Mouse (Mus musculus): Measurements from ENCODE around the gene Rgs16. TPM values are rescaled to one million over a fixed set of nuclear protein-coding genes. Genes with fewer than 3 reads are reported as not detected.

Rgs16 gene
- polyA plus RNA-seq, 1 experiment from 2014 or later: 1.5 TPM

GRCm38 (mm10) chr1:153775174-153775573 is 35.0 kb downstream of the Rgs16 start:
- 81% methylated on average over 6 of the region's 6 CpGs for WGBS
- Histone ChIP-seq H3K27me3 (ENCODE audit: control insufficient read depth, insufficient read depth, low read length) (no peaks in the 10 kb centered on the region), H3K27ac (ENCODE audit: low read depth, low read length) (no peak overlapping the region), H3K9ac (ENCODE audit: low read depth, low read length) (no peak overlapping the region), H3K4me1 (ENCODE audit: control insufficient read depth, insufficient read depth, low read length) (no peaks in the 10 kb centered on the region), H3K4me2 (replicated peaks; ENCODE audit: low read depth, low read length) (no peak overlapping the region), H3K9me3 (ENCODE audit: control insufficient read depth, low read length) (no peaks in the 10 kb centered on the region), H3K36me3 (ENCODE audit: control insufficient read depth, insufficient read depth, low read length) (no peaks in the 10 kb centered on the region), H3K4me3 (ENCODE audit: low read length) (no peak overlapping the region)
- no peak for ATAC-seq (ENCODE audit: low FRiP score, low TSS enrichment)

GRCm38 (mm10) chr1:153776257-153776656 is 36.1 kb downstream of the Rgs16 start:
- no peaks in the 10 kb centered on the region for H3K9me3 ChIP-seq (ENCODE audit: control insufficient read depth, low read length)
- H3K27me3 ChIP-seq (ENCODE audit: control insufficient read depth, insufficient read depth, low read length): no peaks in the 10 kb centered on the region
- H3K27ac ChIP-seq (ENCODE audit: low read depth, low read length): no peak overlapping the region
- no peaks in the 10 kb centered on the region for H3K36me3 ChIP-seq (ENCODE audit: control insufficient read depth, insufficient read depth, low read length)
- 90% methylated on average over 7 of the region's 7 CpGs for WGBS
- no peak overlapping the region for H3K9ac ChIP-seq (ENCODE audit: low read depth, low read length)
- no peak overlapping the region for H3K4me3 ChIP-seq (ENCODE audit: low read length)
- ATAC-seq (ENCODE audit: low FRiP score, low TSS enrichment): no peak
- no peaks in the 10 kb centered on the region for H3K4me1 ChIP-seq (ENCODE audit: control insufficient read depth, insufficient read depth, low read length)
- no peak overlapping the region for H3K4me2 ChIP-seq (replicated peaks; ENCODE audit: low read depth, low read length)

- H3K27ac ChIP-seq (ENCODE audit: low read depth, low read length): no peak overlapping the region
- ATAC-seq (ENCODE audit: low FRiP score, low TSS enrichment): no peak
- H3K9me3 ChIP-seq (ENCODE audit: control insufficient read depth, low read length): no peaks in the 10 kb centered on the region
- no peak overlapping the region for H3K4me3 ChIP-seq (ENCODE audit: low read length)
- no peaks in the 10 kb centered on the region for H3K27me3 ChIP-seq (ENCODE audit: control insufficient read depth, insufficient read depth, low read length)
- 91% methylated on average over 10 of the region's 10 CpGs for WGBS
- no peak overlapping the region for H3K9ac ChIP-seq (ENCODE audit: low read depth, low read length)
- no peaks in the 10 kb centered on the region for H3K4me1 ChIP-seq (ENCODE audit: control insufficient read depth, insufficient read depth, low read length)
- H3K4me2 ChIP-seq (replicated peaks; ENCODE audit: low read depth, low read length): no peak overlapping the region
- no peaks in the 10 kb centered on the region for H3K36me3 ChIP-seq (ENCODE audit: control insufficient read depth, insufficient read depth, low read length)
Measured at GRCm38 (mm10) chr1:153778205-153778604, 38.1 kb downstream of the Rgs16 start.

GRCm38 (mm10) chr1:153783339-153783738 is 43.2 kb downstream of the Rgs16 start:
- Histone ChIP-seq H3K27me3 (ENCODE audit: control insufficient read depth, insufficient read depth, low read length) (no peaks in the 10 kb centered on the region), H3K4me1 (ENCODE audit: control insufficient read depth, insufficient read depth, low read length) (no peaks in the 10 kb centered on the region), H3K4me2 (replicated peaks; ENCODE audit: low read depth, low read length) (no peak overlapping the region), H3K27ac (ENCODE audit: low read depth, low read length) (no peak overlapping the region), H3K36me3 (ENCODE audit: control insufficient read depth, insufficient read depth, low read length) (no peaks in the 10 kb centered on the region), H3K9ac (ENCODE audit: low read depth, low read length) (no peak overlapping the region), H3K4me3 (ENCODE audit: low read length) (no peak overlapping the region), H3K9me3 (ENCODE audit: control insufficient read depth, low read length) (peaks cover 2% of the 10 kb centered on the region; the same call in 1 of the 2 replicates)
- WGBS: 36% methylated on average over 1 of the region's 1 CpGs
- ATAC-seq (ENCODE audit: low FRiP score, low TSS enrichment): no peak

- ATAC-seq (ENCODE audit: low FRiP score, low TSS enrichment): no peak
- H3K9me3 ChIP-seq (ENCODE audit: control insufficient read depth, low read length): peaks cover 2% of the 10 kb centered on the region; the same call in 1 of the 2 replicates
- H3K27ac ChIP-seq (ENCODE audit: low read depth, low read length): no peak overlapping the region
- H3K4me1 ChIP-seq (ENCODE audit: control insufficient read depth, insufficient read depth, low read length): no peaks in the 10 kb centered on the region
- WGBS: 61% methylated on average over 4 of the region's 4 CpGs
- no peaks in the 10 kb centered on the region for H3K27me3 ChIP-seq (ENCODE audit: control insufficient read depth, insufficient read depth, low read length)
- no peak overlapping the region for H3K4me2 ChIP-seq (replicated peaks; ENCODE audit: low read depth, low read length)
- no peak overlapping the region for H3K9ac ChIP-seq (ENCODE audit: low read depth, low read length)
- H3K4me3 ChIP-seq (ENCODE audit: low read length): no peak overlapping the region
- no peaks in the 10 kb centered on the region for H3K36me3 ChIP-seq (ENCODE audit: control insufficient read depth, insufficient read depth, low read length)
Measured at GRCm38 (mm10) chr1:153785608-153786007, 45.5 kb downstream of the Rgs16 start.

- no peaks in the 10 kb centered on the region for H3K36me3 ChIP-seq (ENCODE audit: control insufficient read depth, insufficient read depth, low read length)
- 69% methylated on average over 2 of the region's 2 CpGs for WGBS
- H3K27ac ChIP-seq (ENCODE audit: low read depth, low read length): no peak overlapping the region
- no peak overlapping the region for H3K4me3 ChIP-seq (ENCODE audit: low read length)
- H3K27me3 ChIP-seq (ENCODE audit: control insufficient read depth, insufficient read depth, low read length): no peaks in the 10 kb centered on the region
- no peak for ATAC-seq (ENCODE audit: low FRiP score, low TSS enrichment)
- H3K4me1 ChIP-seq (ENCODE audit: control insufficient read depth, insufficient read depth, low read length): no peaks in the 10 kb centered on the region
- H3K9me3 ChIP-seq (ENCODE audit: control insufficient read depth, low read length): no peaks in the 10 kb centered on the region
- no peak overlapping the region for H3K4me2 ChIP-seq (replicated peaks; ENCODE audit: low read depth, low read length)
- no peak overlapping the region for H3K9ac ChIP-seq (ENCODE audit: low read depth, low read length)
Measured at GRCm38 (mm10) chr1:153790708-153791107, 50.6 kb downstream of the Rgs16 start.

- ATAC-seq (ENCODE audit: low FRiP score, low TSS enrichment): no peak
- no peaks in the 10 kb centered on the region for H3K4me1 ChIP-seq (ENCODE audit: control insufficient read depth, insufficient read depth, low read length)
- no peak overlapping the region for H3K9ac ChIP-seq (ENCODE audit: low read depth, low read length)
- no peaks in the 10 kb centered on the region for H3K9me3 ChIP-seq (ENCODE audit: control insufficient read depth, low read length)
- no peak overlapping the region for H3K27ac ChIP-seq (ENCODE audit: low read depth, low read length)
- no peak overlapping the region for H3K4me2 ChIP-seq (replicated peaks; ENCODE audit: low read depth, low read length)
- no peaks in the 10 kb centered on the region for H3K27me3 ChIP-seq (ENCODE audit: control insufficient read depth, insufficient read depth, low read length)
- H3K4me3 ChIP-seq (ENCODE audit: low read length): no peak overlapping the region
- no peaks in the 10 kb centered on the region for H3K36me3 ChIP-seq (ENCODE audit: control insufficient read depth, insufficient read depth, low read length)
- 47% methylated on average over 3 of the region's 3 CpGs for WGBS
Measured at GRCm38 (mm10) chr1:153794241-153794640, 54.1 kb downstream of the Rgs16 start.

Other genes starting within 250 kb of the Rgs16 start
- gene Npl, start 190.3 kb upstream of the Rgs16 start, polyA plus RNA-seq (2014; fragmentation: Nextera tagmentation; extraction: Ambion mirVana): 17.8 and 21.3 TPM in 2 replicates
- gene Rgs8, start 87.3 kb upstream of the Rgs16 start, polyA plus RNA-seq (2014; fragmentation: Nextera tagmentation; extraction: Ambion mirVana): 0.04 and 0.10 TPM in 2 replicates
- 6.5 and 7.5 TPM in 2 replicates for gene Rnasel, start 9.1 kb downstream of the Rgs16 start, polyA plus RNA-seq (2014; fragmentation: Nextera tagmentation; extraction: Ambion mirVana)
- gene Rgsl1, start 103.8 kb downstream of the Rgs16 start, polyA plus RNA-seq (2014; fragmentation: Nextera tagmentation; extraction: Ambion mirVana): not detected in 2 replicates
- 0.51 and 0.61 TPM in 2 replicates for gene Teddm1b, start 134.0 kb downstream of the Rgs16 start, polyA plus RNA-seq (2014; fragmentation: Nextera tagmentation; extraction: Ambion mirVana)
- gene Teddm1a, start 151.4 kb downstream of the Rgs16 start, polyA plus RNA-seq (2014; fragmentation: Nextera tagmentation; extraction: Ambion mirVana): not detected in 2 replicates
- gene Glul, start 159.6 kb downstream of the Rgs16 start, polyA plus RNA-seq (2014; fragmentation: Nextera tagmentation; extraction: Ambion mirVana): 132 and 139 TPM in 2 replicates
- gene Teddm2, start 159.9 kb downstream of the Rgs16 start, polyA plus RNA-seq (2014; fragmentation: Nextera tagmentation; extraction: Ambion mirVana): 0.38 and 0.50 TPM in 2 replicates

All from kidney, embryonic 14.5 days (tissue).